Mouse (Mus musculus) erythroblast, adult 5-6 weeks (primary cell): ENCODE results near the gene Ccdc188. TPM values are rescaled to one million over a fixed set of nuclear protein-coding genes. Genes with fewer than 3 reads are reported as not detected.

Source experiments
- ATAC-seq: replicated peaks from 2 replicates; pipeline ENCODE4 v1.8.0; 2016; ENCODE audit warnings: moderate number of reproducible peaks, mild to moderate bottlenecking, moderate TSS enrichment, inconsistent platforms; ENCODE audit not compliant: poor library complexity, low FRiP score, severe bottlenecking
- total RNA-seq, 2 experiments: library from RNA; stranded (forward) in 1 of 2; stranded (reverse) in 1 of 2; fragments of 150-400 nt in 1 of 2; fragments of 200-764, 138-1000 nt in 1 of 2; gene quantifications; 2 replicates each; pipeline versions ENCODE4 v1.2.3 to v1.2.4; 2015 to 2017; ENCODE audit warnings: low replicate concordance in 2 of 2

Ccdc188 gene
- total RNA-seq, 2 experiments from 2014 or later: not detected

DNA sequence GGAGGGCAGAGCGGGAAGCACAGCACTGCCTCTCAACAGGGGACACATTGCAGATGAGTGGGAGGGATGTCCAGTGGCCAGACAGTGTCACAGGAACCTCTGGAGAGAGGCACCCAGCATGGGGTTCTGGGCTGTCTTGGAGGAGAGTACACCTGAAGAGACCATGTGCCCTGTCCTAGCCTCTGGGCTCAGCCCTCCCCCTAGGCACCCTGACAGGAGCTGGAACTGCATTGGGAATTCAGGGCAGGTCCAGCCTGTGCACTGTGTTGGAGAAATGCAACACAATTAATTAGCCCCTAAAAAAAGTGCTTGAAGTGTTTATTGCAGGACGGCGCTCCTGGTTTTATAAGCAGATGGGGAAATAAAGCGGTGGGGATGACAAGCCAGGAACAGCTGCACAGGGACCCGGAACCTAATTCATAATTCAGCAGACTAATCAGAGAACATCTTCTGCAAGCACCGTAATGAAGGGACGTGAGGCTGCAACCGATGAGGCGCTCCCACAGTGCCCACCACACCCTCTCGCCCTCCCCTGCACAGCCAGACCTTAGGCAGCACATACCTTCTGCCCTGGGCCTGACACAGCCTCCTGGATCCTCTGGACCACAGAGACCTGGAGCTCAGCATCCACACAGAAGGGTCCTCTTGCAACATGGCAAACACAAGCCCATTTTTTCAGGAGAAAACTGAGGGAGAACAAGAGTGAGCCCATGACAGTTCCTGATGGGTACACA is 19.1 kb upstream of the Ccdc188 start:
- no peak for ATAC-seq

DNA sequence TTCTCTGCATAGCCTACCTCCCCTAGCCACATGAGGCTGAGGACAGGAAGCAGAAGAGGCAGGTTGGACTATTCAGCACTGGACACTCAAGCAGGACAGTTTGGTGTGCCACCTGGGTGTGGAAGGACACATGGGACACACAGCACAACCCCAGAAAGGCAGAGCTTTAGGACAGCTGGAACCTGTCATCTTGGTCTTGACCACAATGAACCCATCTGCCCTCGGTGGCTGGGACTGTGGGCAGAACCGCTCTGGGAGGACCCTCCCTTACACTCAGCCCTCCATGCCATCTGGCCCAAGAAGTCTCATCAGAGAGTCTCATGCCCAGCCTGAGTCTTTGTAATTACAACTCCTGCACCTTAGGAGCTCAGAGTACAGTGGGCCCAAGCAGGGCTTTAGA is 17.6 kb upstream of the Ccdc188 start:
- ATAC-seq: no peak

DNA sequence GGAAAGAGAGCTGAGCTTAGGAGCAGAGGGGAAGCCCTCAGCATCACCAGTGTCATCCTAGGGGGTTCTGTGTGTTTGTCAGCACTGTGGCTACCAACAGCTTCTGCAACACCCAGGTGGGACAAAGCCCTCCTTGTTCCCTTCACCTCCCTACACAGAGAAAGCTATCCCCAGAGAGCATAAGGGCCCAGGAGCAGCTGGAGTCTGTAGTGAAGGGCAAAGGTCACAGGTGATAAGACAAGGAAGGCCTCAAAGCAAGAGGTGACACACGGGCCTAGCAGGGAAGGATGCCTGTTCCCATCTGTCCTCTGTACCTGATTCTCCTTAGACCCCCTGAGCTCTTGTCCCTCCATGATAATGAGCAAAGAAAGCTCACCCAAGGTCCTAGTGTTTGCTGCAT is 16.1 kb upstream of the Ccdc188 start:
- no peak for ATAC-seq

DNA sequence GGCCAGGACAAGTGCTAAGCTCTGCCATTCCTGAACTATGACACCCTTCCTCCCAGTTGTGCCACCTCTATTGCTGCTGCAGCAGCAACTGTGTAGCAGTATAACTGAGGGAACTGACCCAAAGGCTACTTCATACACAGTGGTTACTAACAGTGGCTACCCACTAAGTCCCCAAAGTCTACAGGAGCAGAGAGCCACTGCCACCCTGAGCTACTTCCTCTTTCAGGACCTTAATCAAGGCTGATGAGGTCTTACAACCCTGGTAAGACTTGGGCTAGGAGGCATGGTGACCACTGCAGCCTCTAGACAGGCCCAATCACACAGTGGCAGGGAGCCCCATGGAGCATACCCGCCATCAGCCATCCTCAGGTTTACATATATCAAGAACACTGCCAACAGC is 15.6 kb upstream of the Ccdc188 start:
- ATAC-seq: no peak

DNA sequence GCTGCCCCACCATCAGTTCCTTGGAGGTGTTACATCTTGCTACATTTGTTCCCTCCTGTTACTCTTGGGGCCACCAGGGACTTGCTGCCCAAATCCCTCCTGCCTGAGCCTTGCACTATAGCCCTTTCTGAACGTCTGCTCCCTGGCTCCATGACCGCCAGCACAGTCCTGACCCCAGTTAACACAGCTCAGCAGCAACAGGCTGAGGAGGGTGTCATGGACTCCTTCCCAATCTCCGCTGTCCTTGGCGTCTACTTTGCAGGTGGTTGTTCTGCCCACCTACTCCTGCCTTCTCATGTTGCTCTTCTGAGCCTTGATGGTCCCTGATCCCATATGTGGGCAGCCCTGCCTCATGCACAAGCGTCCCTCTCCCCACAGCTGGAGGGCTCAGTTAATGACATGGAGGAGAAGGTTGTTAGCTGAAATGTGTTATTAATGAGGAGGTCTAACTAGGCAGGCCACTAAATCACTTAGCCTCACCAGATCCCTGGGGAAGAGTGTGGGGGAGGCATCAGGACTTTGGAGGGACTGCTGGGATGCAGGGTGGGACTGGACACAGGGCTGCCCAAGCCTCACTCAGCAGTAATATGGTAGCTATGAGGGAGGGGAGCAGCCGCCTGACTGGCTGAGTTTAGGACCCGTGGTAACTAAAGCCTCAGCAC is 14.1 kb upstream of the Ccdc188 start:
- ATAC-seq: no peak

DNA sequence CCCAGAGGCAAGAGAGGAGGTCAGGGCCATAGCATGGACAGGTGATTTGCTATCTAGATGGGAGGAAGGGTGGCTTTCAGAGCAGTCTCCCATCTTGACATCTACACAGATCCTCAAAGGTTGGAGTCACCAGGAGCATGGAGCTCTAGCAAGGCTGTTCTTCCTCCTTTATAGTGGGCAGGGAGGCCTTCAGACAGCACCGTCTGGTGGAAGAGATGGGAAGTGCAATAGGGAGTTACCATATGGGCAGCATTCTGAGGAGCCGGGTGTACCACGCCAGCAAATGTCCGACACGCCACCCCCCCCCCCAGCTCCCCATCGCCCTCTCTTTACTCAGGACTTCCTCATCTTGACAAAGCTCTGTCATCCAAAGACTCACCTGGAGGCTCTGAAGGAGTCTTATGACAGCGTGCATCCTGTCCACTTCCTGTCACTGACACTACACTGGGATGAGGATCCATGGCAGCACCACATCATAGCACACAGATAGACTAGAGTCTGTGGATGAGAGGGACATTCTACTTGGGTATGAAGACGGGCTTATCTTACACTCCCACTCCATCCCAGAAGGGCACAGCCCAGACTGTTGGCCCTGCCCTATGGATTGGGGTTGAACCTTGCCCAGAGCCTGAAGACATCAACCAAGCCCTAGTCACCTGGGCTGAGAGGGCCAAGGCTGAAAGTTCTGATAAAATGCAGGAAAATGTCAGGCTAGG is 6.8 kb upstream of the Ccdc188 start:
- no peak for ATAC-seq

GRCm38 (mm10) chr16:18211417-18212171 is 6.1 kb upstream of the Ccdc188 start:
- peak; percentile 75 for ATAC-seq

DNA sequence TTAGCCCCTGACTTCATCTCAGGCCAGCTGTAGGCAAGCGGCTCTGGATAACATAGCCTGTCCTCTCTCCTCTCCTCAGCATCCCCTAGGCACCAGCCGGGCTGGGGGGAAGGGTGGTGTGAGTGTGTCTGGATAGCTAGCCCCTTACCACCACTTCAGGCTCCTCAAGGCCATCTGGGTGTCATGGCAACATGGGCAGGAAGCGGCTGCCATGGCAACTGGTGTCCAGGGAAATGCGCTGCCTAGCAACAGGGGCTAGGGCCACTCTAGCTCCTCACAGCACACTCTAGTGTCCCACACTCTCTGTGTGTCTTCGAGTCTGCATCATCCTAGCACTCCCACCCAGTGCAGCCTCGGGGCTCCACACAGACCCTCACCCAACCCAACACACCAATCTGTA is 4.0 kb upstream of the Ccdc188 start:
- ATAC-seq: no peak

DNA sequence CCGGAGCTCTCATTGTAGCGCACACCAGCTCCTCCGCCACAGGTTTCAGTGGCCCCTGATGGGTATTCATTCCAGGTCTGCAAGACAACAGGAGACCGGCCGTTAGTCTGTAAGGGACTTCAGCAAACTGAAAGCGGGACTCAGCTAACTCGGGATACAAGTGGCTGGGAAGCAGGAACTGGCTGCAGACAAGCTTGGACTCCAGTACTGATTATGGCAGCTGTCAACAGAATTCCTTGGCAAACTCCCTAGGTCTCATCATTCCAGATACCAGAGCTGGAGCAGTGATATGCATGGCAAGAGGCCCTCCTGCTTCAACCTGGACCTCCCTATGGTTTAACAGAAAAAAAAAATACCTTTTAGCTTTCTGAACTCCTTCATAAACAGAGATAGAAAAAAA is 2.8 kb upstream of the Ccdc188 start:
- ATAC-seq: no peak

DNA sequence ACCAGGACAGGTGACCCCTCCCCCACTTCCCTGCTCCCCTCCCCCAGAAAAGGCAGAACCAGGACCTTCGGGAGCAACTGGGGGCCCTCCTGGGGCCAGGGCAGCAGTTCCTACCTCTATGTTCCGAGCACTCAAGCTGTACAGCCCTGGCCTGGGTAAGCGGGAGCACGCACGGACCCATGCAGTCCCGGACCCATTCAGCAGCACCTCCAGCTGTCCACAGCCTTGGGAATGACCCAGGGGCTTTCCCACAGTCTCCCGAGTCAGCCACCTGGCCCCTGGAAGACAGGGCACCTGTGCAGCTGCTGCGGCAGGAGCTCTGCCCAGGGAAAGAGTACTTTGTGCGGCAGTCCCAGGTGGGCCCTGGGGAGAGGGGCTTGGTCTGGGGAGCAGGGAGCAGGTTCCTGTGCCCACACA is 909 bp downstream of the Ccdc188 start:
- 0 out of 2 replicates have a peak, but pooled peaks have one; percentile 11 for ATAC-seq

DNA sequence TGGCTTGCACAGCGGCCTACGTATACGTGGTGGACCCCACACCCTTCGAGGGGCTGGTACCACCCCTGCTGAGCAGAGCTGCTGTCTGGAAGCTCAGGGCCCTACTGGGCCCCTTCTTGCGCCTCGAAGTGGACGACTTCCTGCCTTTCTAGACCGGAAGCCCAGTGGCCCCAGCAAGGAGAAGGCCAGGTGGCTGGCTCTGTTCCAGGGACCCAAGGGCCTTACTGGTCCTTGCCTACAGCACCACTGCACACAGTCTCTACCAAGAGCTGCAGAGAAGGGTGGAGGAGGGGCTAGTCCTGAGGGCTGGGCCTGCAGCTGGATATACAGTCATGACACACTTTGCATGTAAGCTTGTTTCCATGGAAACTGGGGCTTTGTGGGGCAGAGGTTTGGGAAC is 2.3 kb downstream of the Ccdc188 start:
- no peak for ATAC-seq

DNA sequence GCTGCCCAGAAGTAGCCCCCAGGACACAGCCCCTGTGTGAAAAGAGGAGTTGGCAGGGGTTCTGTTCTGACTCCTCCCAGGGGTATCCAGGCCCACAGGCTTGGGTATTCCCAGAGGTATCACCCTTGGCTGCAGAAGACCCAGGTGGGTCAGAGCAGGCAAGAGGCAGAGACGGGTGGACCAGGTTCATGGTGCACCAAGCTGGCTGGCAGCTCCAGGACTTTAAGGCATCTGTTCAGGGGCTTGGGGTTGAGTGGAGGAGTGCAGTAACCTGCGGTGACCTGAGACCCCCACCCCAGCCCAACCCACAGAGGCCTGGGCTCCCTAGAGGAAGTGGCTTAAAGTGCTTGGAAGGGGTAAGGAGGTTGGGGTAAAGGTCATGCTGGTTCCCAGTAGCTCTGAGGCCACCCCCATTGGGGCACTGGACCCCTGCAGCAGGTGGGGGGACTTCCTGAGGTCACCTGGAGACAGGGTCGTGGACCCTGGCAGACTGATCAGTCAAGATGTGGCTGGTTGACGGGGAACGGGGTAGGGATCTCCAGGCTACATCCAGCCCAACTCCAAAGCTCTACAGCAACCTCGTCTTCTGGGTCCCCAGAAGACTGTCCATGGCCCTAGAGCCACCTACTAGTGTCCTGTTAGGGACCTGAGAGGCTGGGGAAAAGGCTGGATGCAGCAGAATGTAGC is 3.3 kb downstream of the Ccdc188 start:
- no peak for ATAC-seq

GRCm38 (mm10) chr16:18221543-18221898 is 3.8 kb downstream of the Ccdc188 start:
- ATAC-seq: no peak

DNA sequence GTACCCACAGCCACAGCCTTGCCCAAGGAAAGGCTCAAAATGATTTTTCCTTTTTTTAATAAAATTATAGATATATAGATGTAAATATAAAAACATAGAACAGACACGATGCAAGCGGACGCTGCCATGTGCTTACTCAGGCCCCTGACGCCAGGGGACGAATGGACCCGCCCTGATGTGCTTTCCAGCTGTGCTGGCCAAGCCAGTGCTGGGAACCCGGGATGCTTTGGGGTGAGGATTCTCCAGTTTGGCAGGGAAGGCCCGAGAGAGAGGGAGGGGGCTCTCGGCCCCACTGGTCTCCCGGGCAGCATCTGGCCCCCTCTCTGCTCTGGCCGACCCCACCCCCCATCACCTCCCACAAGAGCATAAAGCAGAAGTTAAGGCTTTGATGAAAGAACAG is 4.5 kb downstream of the Ccdc188 start:
- ATAC-seq: no peak

DNA sequence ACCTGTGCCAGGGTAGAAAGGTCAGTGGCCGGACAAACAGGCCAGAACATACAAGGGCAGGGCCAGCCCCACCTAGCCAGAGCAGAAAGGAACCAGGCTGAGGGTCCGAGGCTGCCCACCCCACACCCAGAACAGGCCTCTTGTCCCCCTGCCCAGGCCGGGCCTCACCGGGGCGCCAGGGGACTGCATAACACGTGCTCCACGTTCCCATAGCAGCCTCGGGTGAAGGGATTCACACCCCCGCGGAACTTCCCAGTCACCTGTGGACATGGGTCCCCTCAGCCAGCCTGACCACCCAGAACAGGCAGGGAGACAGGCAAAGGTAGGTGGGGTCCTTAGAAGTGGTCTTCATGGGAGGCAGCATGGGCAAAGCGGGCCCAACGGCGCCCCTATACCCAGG is 9.5 kb downstream of the Ccdc188 start:
- ATAC-seq: no peak

- no peak for ATAC-seq
These were observed 10.3 kb downstream of the Ccdc188 start for GRCm38 (mm10) chr16:18227897-18228422.

GRCm38 (mm10) chr16:18228856-18229255 is 11.2 kb downstream of the Ccdc188 start:
- no peak for ATAC-seq

GRCm38 (mm10) chr16:18229622-18230021 is 11.9 kb downstream of the Ccdc188 start:
- no peak for ATAC-seq

DNA sequence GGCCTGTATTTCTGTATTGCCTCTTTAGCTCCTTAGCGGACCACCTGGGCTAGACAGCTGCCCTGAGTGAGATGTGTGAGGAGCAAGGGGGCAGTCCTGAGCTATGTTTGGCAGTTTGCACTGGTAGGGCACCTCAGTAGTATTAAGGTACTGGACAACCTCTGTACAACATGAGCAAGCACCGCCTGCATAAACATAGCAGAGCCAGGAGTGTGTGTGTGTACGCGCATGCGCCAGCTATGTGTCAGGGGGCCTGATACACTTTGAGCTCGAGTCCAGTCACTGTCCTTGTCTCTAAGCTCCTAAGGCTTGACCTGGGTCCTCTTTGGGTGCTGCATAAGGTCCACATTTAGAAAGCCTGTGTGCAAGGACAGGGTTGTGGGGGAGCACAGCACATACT is 12.9 kb downstream of the Ccdc188 start:
- no peak for ATAC-seq

DNA sequence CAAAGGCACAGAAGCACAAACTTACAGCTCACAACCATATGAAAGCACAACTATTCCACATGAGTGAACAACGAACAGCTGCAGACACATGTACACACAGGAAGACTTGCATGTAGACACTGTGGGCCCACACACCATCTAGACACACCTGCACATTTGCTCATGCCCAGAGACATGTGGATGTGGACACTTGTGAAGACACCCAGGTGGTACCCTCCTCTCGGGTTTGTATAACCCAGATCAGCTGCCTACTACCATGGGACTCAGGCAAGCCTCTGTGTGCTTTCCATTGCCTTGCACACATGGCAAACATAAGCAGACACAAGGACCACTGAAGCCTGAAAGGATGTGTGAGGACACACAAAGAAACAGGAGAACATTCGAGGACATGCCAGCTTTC is 13.4 kb downstream of the Ccdc188 start:
- ATAC-seq: no peak
